Mouse (Mus musculus) forebrain, embryonic 10.5 days (tissue): ENCODE measurements around the gene Galnt18. TPM values are rescaled to one million over a fixed set of nuclear protein-coding genes. Genes with fewer than 3 reads are reported as not detected.

ENCODE experiments used
- DNase-seq: peaks from one replicate; pipeline ENCODE4 v3.0.0-alpha.2; 2017; ENCODE audit warnings: low spot score; ENCODE audit errors: extremely low spot score
- H3K27ac ChIP-seq: fragments of 300-500 bp; sonication (generic); 2 replicates; pipeline ENCODE4 v1.5.1; 2016; ENCODE audit warnings: mild to moderate bottlenecking
- H3K27me3 ChIP-seq: fragments of 300-500 bp; sonication (generic); 2 replicates; pipeline ENCODE4 v1.6.1; 2016; ENCODE audit warnings: mild to moderate bottlenecking; ENCODE audit not compliant: poor library complexity, severe bottlenecking
- H3K36me3 ChIP-seq: fragments of 300-500 bp; sonication (generic); replicated peaks from 2 replicates; pipeline ENCODE4 v1.6.1; 2016; ENCODE audit warnings: mild to moderate bottlenecking, moderate library complexity
- H3K4me1 ChIP-seq: fragments of 300-500 bp; sonication (generic); 2 replicates; pipeline ENCODE4 v1.6.1; 2016
- H3K4me3 ChIP-seq: fragments of 300-500 bp; sonication (generic); 2 replicates; pipeline ENCODE4 v1.5.1; 2016; ENCODE audit warnings: mild to moderate bottlenecking, moderate library complexity
- H3K9me3 ChIP-seq: fragments of 300-500 bp; sonication (generic); 2 replicates; pipeline ENCODE4 v1.6.1; 2016; ENCODE audit warnings: mild to moderate bottlenecking, moderate library complexity
- WGBS: fragments of 180-500 bp; shearing (Covaris S2); methylation state at CpG from one replicate; pipeline ENCODE4 v1.1.7; 2016; 5-methylcytosine and 5-hydroxymethylcytosine counted together
- polyA plus RNA-seq: library from polyadenylated mRNA; unstranded; fragments of >200 nt; fragmentation: Nextera tagmentation; extraction: Ambion mirVana; gene quantifications from 2 replicates; pipeline ENCODE4 v1.2.1, GENCODE M21; 2016

The Galnt18 gene
- polyA plus RNA-seq, 1 experiment from 2014 or later, result 4.9 TPM

DNA sequence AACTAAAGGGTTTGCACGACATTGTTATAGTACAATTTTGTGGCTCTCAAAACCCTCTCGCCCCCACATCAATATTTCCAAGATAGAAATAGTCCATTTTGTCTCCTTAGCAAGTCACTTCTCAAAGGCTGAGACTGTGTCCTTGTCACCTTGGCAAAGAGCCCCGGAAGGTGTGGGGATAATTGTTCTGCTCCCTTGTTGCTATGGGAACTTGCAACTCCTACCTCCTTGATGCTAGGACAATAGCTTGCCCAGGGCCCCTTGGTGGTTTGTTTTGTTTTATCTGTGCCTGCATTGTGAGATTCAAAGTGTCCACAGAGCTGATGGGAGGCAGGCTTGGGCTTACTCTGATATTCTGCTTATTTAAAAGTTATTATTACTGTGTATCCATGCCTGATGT lies 80.3 kb downstream of the Galnt18 start:
- no peak overlapping the region for H3K27ac ChIP-seq
- DNase-seq, result no peak
- H3K4me1 ChIP-seq, result peaks cover 11% of the 10 kb centered on the region
- 68% methylated on average over 3 of the region's 3 CpGs for WGBS
- H3K27me3 ChIP-seq, result no peaks in the 10 kb centered on the region
- H3K9me3 ChIP-seq, result no peaks in the 10 kb centered on the region
- no peak overlapping the region for H3K4me3 ChIP-seq
- H3K36me3 ChIP-seq, result no peaks in the 10 kb centered on the region

DNA sequence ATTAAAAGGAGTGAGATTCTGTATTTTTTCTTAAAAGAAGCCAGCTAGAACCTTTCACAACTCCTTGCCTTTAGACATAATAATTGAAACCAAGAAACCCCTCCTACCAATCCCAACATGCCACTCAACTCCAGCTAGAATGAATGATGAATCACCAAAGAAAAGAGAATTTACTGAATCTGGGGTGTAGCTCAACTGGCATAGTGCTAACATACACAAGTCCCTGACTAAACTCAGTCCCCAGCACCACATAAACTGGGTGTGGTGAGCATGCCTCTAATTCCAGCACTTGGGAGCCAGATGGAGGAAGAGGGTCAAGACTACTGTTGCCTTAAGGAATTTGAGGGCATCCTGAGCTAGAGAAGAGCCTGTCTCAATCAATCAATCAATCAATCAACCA lies 83.6 kb downstream of the Galnt18 start:
- no peaks in the 10 kb centered on the region for H3K9me3 ChIP-seq
- H3K4me1 ChIP-seq, result peaks cover 21% of the 10 kb centered on the region
- H3K36me3 ChIP-seq, result no peaks in the 10 kb centered on the region

DNA sequence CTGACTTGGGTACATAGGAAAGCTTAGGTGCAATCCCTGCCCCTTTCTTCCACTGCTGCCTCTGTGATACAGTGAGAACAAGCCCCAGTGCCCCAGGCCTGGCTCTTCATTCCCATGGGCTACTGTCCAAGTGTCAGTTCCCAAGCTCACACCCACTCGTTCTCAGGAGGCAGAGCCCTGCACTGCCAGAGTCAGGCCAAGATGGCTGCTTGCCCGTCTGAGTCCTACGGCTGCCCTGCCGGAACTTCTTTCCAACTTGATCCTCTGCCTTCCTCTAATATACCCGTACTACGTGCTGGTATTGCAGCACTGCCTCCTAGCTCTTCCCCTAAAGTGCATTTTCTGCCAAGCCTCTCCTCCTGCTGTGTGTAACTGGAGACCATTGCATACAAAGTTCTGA lies 85.5 kb downstream of the Galnt18 start:
- 89% methylated on average over 6 of the region's 6 CpGs for WGBS
- Histone ChIP-seq H3K27me3 (no peaks in the 10 kb centered on the region), H3K9me3 (no peaks in the 10 kb centered on the region), H3K4me1 (peaks cover 11% of the 10 kb centered on the region), H3K4me3 (no peak overlapping the region), H3K36me3 (no peaks in the 10 kb centered on the region), H3K27ac (no peak overlapping the region)
- DNase-seq, result no peak

More for the DNA sequence above, 83.6 kb downstream of the Galnt18 start:
- no peaks in the 10 kb centered on the region for H3K27me3 ChIP-seq
- H3K27ac ChIP-seq, result no peak overlapping the region
- no peak overlapping the region for H3K4me3 ChIP-seq
- no peak for DNase-seq

DNA sequence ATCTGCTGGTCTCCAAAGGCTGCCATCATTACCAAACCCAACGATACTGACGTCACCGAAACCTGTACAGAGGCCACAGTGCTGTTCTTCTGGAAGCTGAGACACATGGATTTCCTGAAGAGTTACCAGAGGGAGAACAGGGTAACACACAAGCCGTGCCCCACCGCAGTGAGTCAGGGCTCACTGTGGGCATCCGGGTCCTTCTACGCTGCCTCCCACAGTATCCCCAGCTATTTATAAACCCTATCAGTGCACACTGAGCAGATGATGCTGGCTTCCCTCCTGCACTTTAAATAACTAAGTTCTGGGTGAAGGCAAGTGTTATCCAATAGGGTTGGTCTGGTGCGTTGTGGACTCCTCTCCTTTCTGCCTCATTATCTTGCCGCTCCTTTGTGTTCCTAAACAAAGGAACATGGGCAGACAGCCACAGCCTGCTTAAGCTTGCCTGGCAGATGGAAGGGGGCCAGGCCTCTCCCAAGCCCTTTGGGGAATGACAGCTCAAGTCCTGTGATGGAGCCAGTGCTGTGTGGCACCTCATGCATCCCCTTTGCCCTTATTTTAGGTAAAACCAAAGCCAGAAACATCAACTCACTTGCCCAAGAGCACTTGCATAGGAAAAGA lies 87.0 kb downstream of the Galnt18 start:
- whole genome bisulfite sequencing, result 81% methylated on average over 9 of the region's 9 CpGs
- no peaks in the 10 kb centered on the region for H3K36me3 ChIP-seq
- H3K27ac ChIP-seq, result peak overlapping the region; percentile 63
- no peak overlapping the region for H3K4me3 ChIP-seq
- H3K9me3 ChIP-seq, result no peaks in the 10 kb centered on the region
- H3K4me1 ChIP-seq, result peaks cover 10% of the 10 kb centered on the region
- no peaks in the 10 kb centered on the region for H3K27me3 ChIP-seq
- no peak for DNase-seq

DNA sequence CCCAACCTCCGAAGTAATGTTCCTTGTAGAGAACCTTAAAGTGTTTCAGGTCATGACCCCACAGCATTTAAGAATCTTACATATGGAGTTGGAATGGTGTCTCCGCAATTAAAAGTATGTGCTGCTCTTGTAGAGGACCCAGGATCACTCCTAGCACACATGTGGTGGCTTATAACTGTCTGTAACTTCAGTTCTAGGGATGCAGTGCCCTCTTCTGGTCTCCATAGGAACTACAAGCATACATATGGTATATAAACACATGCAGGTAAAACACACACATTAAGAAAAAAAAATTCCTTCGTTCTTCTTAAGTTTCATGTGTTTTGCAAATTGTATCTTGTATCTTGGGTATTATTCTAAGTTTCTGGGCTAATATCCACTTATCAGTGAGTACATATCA lies 99.7 kb downstream of the Galnt18 start:
- Histone ChIP-seq H3K27me3 (no peaks in the 10 kb centered on the region), H3K4me1 (0 out of 2 replicates have a peak, but pooled peaks cover under 1% of the 10 kb centered on the region), H3K27ac (no peak overlapping the region), H3K36me3 (no peaks in the 10 kb centered on the region), H3K9me3 (no peaks in the 10 kb centered on the region), H3K4me3 (no peak overlapping the region)
- WGBS, result 95% methylated on average over 3 of the region's 3 CpGs
- no peak for DNase-seq

DNA sequence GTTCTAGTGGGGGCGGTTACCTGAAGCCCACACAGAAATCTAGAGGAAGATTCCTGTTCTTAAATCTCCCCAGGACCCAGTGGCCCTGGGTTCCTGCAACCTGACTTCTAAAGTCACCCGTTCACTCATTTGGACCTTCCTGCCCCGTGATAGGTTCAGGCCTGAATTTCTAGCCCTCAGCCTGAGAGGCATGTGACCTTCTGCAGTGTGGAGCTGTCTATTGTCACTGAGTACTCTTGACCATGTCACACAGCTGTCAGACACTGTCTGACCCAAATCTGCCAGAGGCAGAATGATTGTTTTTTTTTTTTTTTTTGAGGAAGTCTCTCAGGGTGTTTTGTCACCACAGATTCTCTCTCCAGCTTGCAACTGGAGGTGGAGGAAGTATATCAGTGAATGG lies 103.3 kb downstream of the Galnt18 start:
- Histone ChIP-seq H3K4me3 (no peak overlapping the region), H3K4me1 (0 out of 2 replicates have a peak, but pooled peaks cover 5% of the 10 kb centered on the region), H3K36me3 (no peaks in the 10 kb centered on the region), H3K27me3 (no peaks in the 10 kb centered on the region), H3K27ac (no peak overlapping the region), H3K9me3 (no peaks in the 10 kb centered on the region)
- DNase-seq, result no peak
- 84% methylated on average over 3 of the region's 3 CpGs for WGBS

DNA sequence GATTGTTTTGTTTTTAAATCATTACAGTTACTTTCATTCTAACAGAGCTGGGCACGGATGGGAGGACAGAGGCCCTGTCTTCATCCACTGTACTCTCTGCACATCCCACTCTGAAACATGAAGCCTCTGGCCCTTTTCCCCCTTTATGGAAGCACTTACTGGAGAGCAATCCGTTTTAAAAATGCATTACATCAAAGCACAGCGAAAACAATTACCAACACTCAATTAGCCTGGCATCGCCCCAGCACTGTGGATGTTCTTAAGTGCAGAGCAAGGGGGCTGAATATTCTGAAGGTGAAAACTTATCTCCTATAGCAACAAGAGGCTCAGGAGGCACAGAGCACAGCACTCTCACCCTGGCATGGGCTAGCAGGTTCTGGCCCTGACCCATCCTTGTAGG lies 107.3 kb downstream of the Galnt18 start:
- 71% methylated on average over 4 of the region's 4 CpGs for WGBS
- Histone ChIP-seq H3K36me3 (no peaks in the 10 kb centered on the region), H3K9me3 (no peaks in the 10 kb centered on the region), H3K27me3 (no peaks in the 10 kb centered on the region), H3K4me3 (no peak overlapping the region), H3K4me1 (0 out of 2 replicates have a peak, but pooled peaks cover 5% of the 10 kb centered on the region), H3K27ac (no peak overlapping the region)
- no peak for DNase-seq

DNA sequence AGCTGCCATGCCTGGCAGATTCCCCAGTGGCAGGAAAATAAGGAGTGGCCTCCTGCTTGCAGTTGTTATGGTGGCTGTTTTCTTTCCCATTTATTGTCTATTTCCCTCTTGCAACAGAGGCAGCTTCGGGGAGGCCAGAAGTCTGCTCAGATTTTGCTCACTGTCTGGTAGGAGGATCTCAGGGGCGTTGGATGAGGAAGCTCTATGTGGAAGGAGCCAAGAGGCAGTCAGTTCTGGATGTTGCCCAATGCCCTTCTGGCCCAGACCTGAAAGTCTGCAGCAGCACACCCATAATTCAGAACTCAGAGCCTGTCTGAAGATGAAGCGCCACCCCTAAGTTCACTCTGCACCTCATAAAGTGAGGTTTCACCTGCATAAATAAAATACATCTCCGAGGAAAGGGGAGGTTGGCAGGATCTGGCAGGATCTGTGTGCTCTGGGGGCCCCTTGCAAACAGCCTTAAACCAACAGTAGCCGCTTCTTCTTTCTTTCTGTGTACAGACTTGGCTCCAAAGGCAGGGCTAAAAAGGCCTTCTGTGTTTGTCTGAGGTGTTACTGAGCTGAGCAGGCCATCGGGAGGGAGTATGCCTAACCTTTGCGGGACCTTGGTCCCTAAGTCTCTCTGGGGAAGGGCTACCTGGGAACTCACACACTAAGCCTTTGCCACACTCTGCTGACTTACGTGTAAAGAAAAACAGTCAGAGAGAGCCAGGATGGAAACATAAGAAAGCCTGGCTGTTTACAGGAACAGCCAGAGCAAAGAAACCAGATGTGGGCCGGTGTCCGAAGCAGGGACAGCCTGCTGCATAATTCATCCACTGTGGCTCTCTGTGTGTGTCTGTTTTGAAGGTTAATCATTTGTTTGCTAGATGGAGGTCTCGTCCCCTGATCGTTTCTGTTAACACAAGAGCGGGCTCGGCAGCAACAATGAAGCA lies 116.4 kb downstream of the Galnt18 start:
- Histone ChIP-seq H3K27me3 (no peaks in the 10 kb centered on the region), H3K4me1 (no peaks in the 10 kb centered on the region), H3K9me3 (no peaks in the 10 kb centered on the region), H3K36me3 (no peaks in the 10 kb centered on the region), H3K27ac (no peak overlapping the region), H3K4me3 (no peak overlapping the region)
- no peak for DNase-seq
- 75% methylated on average over 14 of the region's 14 CpGs for WGBS

DNA sequence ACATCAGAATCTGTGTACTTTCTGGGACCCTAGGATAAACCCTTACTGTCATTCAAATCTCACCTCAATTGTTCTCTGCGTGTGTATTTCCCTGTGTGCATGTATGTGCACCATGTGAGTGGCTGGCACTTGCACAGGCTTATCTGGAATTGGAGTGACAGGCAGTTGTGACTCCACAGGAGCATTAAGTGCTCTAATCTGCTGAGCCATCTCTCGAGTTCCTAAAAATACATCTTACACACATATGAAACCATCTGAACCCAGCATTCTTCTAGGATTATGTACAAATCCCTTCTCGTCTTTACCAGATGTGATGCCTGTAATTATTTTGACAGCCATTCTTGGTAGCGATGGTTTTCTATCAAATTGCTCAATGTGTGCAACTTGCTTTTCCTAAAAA lies 121.2 kb downstream of the Galnt18 start:
- WGBS, result 89% methylated on average over 4 of the region's 4 CpGs
- H3K27me3 ChIP-seq, result no peaks in the 10 kb centered on the region
- no peak overlapping the region for H3K4me3 ChIP-seq
- no peaks in the 10 kb centered on the region for H3K9me3 ChIP-seq
- DNase-seq, result no peak
- no peak overlapping the region for H3K27ac ChIP-seq
- H3K36me3 ChIP-seq, result no peaks in the 10 kb centered on the region
- H3K4me1 ChIP-seq, result no peaks in the 10 kb centered on the region

DNA sequence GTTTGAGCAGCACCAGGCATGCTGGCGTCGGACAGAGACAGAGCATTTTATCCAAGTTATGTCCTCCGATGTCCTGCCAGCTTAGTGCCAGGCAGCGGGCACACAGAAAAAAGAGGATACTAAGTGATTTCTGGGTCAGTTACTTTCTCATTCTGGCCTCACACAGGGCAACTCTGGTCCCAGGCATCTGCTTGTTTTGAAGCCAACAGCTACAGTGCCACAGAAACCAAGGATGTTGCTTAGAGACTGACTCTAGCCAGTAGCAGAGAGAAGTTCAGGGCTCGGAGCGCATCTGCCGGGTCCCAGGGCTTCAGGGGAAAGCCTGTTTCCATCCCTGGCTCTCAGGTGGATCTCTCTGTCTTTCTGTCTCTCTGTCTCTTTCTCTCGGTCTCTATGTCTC lies 124.8 kb downstream of the Galnt18 start:
- no peak for DNase-seq
- Histone ChIP-seq H3K27me3 (no peaks in the 10 kb centered on the region), H3K4me3 (no peak overlapping the region), H3K27ac (no peak overlapping the region), H3K9me3 (no peaks in the 10 kb centered on the region), H3K36me3 (no peaks in the 10 kb centered on the region), H3K4me1 (peaks cover 4% of the 10 kb centered on the region; the same call in 1 of the 2 replicates)
- 89% methylated on average over 8 of the region's 8 CpGs for WGBS

DNA sequence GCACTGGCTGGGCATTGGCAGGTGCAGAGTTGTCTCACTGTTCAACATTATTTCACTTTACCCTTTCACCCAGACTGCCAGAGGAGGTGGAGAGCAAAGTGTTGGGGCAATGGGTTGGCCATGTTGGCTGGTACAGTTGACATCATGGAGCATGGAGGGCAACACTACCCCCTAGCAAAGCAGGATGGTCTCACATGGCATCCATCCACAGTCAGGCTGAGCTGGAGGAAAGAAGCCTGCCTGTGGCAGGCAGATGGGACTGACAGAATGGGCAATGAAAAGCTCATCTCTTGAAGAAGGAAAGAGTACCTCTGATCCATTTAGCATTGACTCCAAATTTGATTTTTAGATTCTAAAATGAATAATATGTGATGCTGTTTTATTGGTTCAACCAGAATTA lies 125.3 kb downstream of the Galnt18 start:
- Histone ChIP-seq H3K27ac (no peak overlapping the region), H3K4me1 (peaks cover 5% of the 10 kb centered on the region; the same call in 1 of the 2 replicates), H3K4me3 (no peak overlapping the region), H3K27me3 (no peaks in the 10 kb centered on the region), H3K36me3 (no peaks in the 10 kb centered on the region), H3K9me3 (no peaks in the 10 kb centered on the region)
- no peak for DNase-seq

DNA sequence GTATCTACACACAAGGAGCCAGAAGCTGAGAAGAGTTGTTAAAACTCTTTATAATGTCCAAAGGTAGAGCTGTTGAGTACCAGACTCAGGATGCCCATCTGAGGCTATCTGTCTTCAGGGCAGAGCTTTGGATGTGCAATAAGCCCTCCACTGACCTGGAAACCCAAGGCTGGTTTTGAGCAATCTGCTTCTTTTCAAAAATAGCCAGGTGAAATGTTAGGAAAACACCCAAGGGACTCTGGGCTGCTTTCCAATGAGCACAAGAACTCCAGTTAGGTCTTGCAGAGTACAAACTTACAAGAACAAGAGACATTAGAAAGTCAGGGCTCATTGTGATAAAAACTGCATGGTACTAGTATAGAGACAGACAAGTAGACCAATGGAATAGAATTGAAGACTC lies 135.4 kb downstream of the Galnt18 start:
- Histone ChIP-seq H3K27me3 (no peaks in the 10 kb centered on the region), H3K9me3 (no peaks in the 10 kb centered on the region), H3K4me1 (no peaks in the 10 kb centered on the region), H3K27ac (no peak overlapping the region), H3K4me3 (no peak overlapping the region), H3K36me3 (no peaks in the 10 kb centered on the region)
- no peak for DNase-seq

DNA sequence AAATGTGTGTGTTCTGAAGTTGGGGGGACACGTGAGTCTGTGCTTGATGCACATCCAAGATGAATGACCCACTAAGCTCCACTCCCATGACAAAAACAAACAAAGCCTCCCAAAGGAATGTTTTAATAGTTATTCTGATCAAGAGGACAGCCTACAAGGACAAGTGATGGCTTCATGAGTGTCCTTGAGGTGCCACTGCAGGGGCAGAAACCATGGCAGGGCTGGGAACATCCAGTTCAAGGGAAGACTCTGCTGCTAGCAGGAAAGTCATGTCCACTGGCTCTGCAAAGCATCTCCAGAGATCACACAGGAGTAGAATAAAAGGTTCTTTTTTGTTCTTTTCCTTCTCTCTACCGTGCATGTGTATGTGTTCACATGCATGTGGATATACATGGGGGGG lies 140.9 kb downstream of the Galnt18 start:
- Histone ChIP-seq H3K4me3 (no peak overlapping the region), H3K9me3 (no peaks in the 10 kb centered on the region), H3K4me1 (no peaks in the 10 kb centered on the region), H3K27me3 (no peaks in the 10 kb centered on the region), H3K27ac (no peak overlapping the region), H3K36me3 (no peaks in the 10 kb centered on the region)
- 83% methylated on average over 2 of the region's 2 CpGs for WGBS
- no peak for DNase-seq
